Mouse (Mus musculus) hematopoietic multipotent progenitor cell, adult 10-12 weeks (in vitro differentiated cells): ENCODE results near the gene Cdadc1. TPM values are rescaled to one million over a fixed set of nuclear protein-coding genes. Genes with fewer than 3 reads are reported as not detected.

ENCODE experiments used
- polyA plus RNA-seq: library from polyadenylated mRNA; stranded (reverse); fragments of >175 nt; gene quantifications from 2 replicates; pipeline ENCODE4 v1.2.3, GENCODE M21; 2012; ENCODE audit warnings: low replicate concordance

The Cdadc1 gene
- 24.0 and 35.2 TPM in 2 replicates for polyA plus RNA-seq

DNA sequence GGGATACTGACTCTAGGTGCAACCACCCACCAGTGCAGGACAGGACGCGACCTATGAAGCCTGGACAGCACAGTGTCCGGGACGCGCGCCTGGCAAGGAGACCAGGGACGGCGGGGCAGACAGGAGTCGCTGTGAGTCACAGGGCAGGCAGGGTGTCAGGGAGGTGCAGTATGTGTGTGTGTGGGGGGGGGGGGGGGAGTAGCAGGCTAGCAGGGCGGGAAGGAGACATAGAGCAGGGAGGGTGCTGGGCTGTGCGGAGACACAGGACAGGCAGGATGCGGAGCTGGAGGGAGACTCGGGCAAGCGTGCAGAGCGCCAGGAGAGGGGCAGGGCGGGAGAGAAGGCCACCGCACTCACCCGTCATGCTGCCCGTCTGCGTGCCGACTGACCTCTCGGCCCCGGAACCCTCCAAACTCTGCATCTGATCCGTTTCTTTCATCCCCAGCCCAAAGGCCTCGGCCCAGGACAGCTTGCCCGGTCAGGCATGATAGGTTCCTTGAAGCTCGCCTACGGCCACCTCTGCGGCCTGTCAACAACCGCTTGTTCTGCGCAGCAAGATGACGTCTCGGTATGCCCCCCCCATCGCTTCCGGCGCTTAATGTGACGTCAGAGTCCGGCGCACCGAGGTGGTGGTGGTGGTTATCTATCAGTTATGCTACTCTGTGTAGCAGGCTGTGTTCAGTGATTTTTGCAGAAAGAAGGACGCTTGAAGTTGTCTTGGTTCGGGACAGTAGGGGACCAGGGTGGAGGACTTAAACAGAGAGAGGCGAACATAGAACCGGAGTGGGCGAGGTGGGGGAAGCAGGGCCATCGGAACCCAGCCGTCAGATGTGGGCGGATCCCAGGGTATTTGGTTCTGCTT lies at the start of gene Cdadc1:
Gene Cdadc1 (minus strand): TSS at position 562 of the 862 bp plus-strand sequence.

DNA sequence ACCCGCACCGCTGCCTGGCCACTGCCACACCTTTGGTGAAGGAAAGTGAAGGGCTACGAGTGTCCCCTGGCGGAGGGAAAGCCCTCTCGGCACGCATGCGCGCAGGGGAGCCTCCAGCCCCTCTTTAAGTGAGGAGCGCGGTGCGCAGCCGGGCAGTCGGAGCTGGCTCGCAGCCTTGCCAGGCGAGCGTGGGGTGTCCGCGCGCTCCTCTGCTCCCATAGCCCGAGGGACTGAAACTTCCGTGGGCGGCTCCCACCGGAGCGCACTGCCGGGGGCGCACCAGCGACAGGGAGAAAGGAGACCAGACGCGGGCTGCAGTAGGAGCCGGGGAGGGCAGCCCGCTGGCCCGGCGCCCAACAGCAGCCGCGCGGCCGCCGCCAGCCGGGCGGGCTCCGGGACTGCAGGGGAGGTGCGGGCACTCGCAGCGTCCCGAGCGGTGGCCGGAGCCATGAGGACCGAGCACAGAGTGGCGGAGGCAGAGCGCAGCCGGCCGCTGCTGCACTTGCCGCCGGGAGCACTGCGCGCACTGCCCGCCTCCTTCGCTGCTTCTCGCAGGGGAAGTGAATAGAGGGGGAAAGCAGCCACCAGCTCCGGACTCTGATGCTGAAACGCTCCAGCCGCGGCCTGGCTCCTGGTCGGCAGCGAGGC lies 27.5 kb upstream of the Cdadc1 start, which contains the start of gene Shisa2:
Gene Shisa2 (plus strand): TSS at position 151 of the 648 bp plus-strand sequence.

Other genes with a start within 250 kb of the Cdadc1 start
- gene Phf11d, start 232.5 kb downstream of the Cdadc1 start, polyA plus RNA-seq, result 0.56 and 0.90 TPM in 2 replicates
- gene Phf11c, start 202.6 kb downstream of the Cdadc1 start, polyA plus RNA-seq, result 0.16 and 0.43 TPM in 2 replicates
- 11.1 and 21.4 TPM in 2 replicates for gene Setdb2, start 157.1 kb downstream of the Cdadc1 start, polyA plus RNA-seq
- gene Cab39l, start 157.0 kb downstream of the Cdadc1 start, polyA plus RNA-seq, result 1.9 and 2.8 TPM in 2 replicates
- 0.11 and 0.28 TPM in 2 replicates for gene Shisa2, start 27.3 kb upstream of the Cdadc1 start, polyA plus RNA-seq